In genomic region chr2:4452590-4453400, GRCm38 (mm10) we compare ENCODE assay signal across 8 mouse cellular contexts.
DNase-seq lines count a peak whose midpoint lies in the region; ATAC-seq lines count a peak whose summit lies in the region.

No protein-coding gene starts in this region.

- no peak overlapping the region for H3K4me3 ChIP-seq in forebrain, embryonic 10.5 days
- H3K4me3 ChIP-seq in forebrain, embryonic 15.5 days, result no peak overlapping the region
- no peak overlapping the region for H3K4me3 ChIP-seq in forebrain, embryonic 14.5 days (ENCODE audit: low read depth, low read length)
- H3K4me3 ChIP-seq in hindbrain, embryonic 16.5 days (ENCODE audit: low read length), result no peak overlapping the region

- peak overlapping the region; percentile 49 for H3K27ac ChIP-seq in forebrain, embryonic 10.5 days
- no peak overlapping the region for H3K27ac ChIP-seq in forebrain, embryonic 15.5 days (replicated peaks)
- peak overlapping the region; percentile 9; the same call in 1 of the 2 replicates for H3K27ac ChIP-seq in forebrain, embryonic 14.5 days (ENCODE audit: low read depth, low read length)
- no peak overlapping the region for H3K27ac ChIP-seq in hindbrain, embryonic 16.5 days (ENCODE audit: low read depth, low read length)

- WGBS in forebrain, embryonic 10.5 days, result 61% methylated on average over 12 of the region's 12 CpGs
- 42% methylated on average over 12 of the region's 12 CpGs for WGBS in forebrain, embryonic 15.5 days
- 50% methylated on average over 12 of the region's 12 CpGs for WGBS in forebrain, embryonic 14.5 days
- WGBS in hindbrain, embryonic 16.5 days, result 12% methylated on average over 12 of the region's 12 CpGs

- H3K9ac ChIP-seq in forebrain, embryonic 15.5 days (replicated peaks), result no peak overlapping the region
- no peak overlapping the region for H3K9ac ChIP-seq in forebrain, embryonic 14.5 days (ENCODE audit: low read length)
- no peak overlapping the region for H3K9ac ChIP-seq in hindbrain, embryonic 16.5 days (ENCODE audit: low read depth, low read length)

- peak; percentile 26 for DNase-seq in forebrain, embryonic 10.5 days (ENCODE audit: extremely low spot score, low spot score)
- DNase-seq in forebrain, embryonic 14.5 days (ENCODE audit: low spot score), result peak; percentile 44
- DNase-seq in lung, postnatal 10 days, result peak; percentile 70
- DNase-seq in testis, postnatal 14 days (ENCODE audit: low spot score), result peak; percentile 30
- no peak for DNase-seq in cerebellum, adult 11-12 months
- no peak for DNase-seq in urinary bladder, postnatal 10 days (ENCODE audit: low spot score)

- H3K4me1 ChIP-seq in forebrain, embryonic 10.5 days, result peaks cover 37% of the 10 kb centered on the region
- peaks cover 25% of the 10 kb centered on the region for H3K4me1 ChIP-seq in forebrain, embryonic 15.5 days
- H3K4me1 ChIP-seq in forebrain, embryonic 14.5 days (ENCODE audit: control insufficient read depth, insufficient read depth, low read length), result peaks cover 19% of the 10 kb centered on the region
- H3K4me1 ChIP-seq in hindbrain, embryonic 16.5 days (ENCODE audit: control insufficient read depth, insufficient read depth, low read depth, low read length), result peaks cover 18% of the 10 kb centered on the region

- no peaks in the 10 kb centered on the region for H3K9me3 ChIP-seq in forebrain, embryonic 10.5 days
- H3K9me3 ChIP-seq in forebrain, embryonic 15.5 days, result no peaks in the 10 kb centered on the region
- no peaks in the 10 kb centered on the region for H3K9me3 ChIP-seq in forebrain, embryonic 14.5 days (replicated peaks; ENCODE audit: control insufficient read depth, low read length)
- no peaks in the 10 kb centered on the region for H3K9me3 ChIP-seq in hindbrain, embryonic 16.5 days (ENCODE audit: control insufficient read depth, low read length)

- no peak overlapping the region for H3K4me2 ChIP-seq in forebrain, embryonic 15.5 days (replicated peaks)
- no peak overlapping the region for H3K4me2 ChIP-seq in forebrain, embryonic 14.5 days (ENCODE audit: low read length)
- H3K4me2 ChIP-seq in hindbrain, embryonic 16.5 days (ENCODE audit: low read length), result no peak overlapping the region

- H3K36me3 ChIP-seq in forebrain, embryonic 10.5 days (replicated peaks), result peaks cover 10% of the 10 kb centered on the region; the same call in 1 of the 2 replicates
- no peaks in the 10 kb centered on the region for H3K36me3 ChIP-seq in forebrain, embryonic 15.5 days
- H3K36me3 ChIP-seq in forebrain, embryonic 14.5 days (ENCODE audit: control insufficient read depth, insufficient read depth, low read length), result 0 out of 2 replicates have a peak, but pooled peaks cover 2% of the 10 kb centered on the region
- H3K36me3 ChIP-seq in hindbrain, embryonic 16.5 days (ENCODE audit: control insufficient read depth, insufficient read depth, low read length), result no peaks in the 10 kb centered on the region

- no peak for ATAC-seq in forebrain, embryonic 15.5 days (replicated peaks)
- 0 out of 2 replicates have a peak, but pooled peaks have one; percentile 18 for ATAC-seq in forebrain, embryonic 14.5 days
- peak; percentile 34; the same call in 1 of the 2 replicates for ATAC-seq in hindbrain, embryonic 16.5 days

- 0 out of 2 replicates have a peak, but pooled peaks cover 7% of the 10 kb centered on the region for H3K27me3 ChIP-seq in forebrain, embryonic 10.5 days (ENCODE audit: poor library complexity, severe bottlenecking)
- no peaks in the 10 kb centered on the region for H3K27me3 ChIP-seq in forebrain, embryonic 15.5 days
- no peaks in the 10 kb centered on the region for H3K27me3 ChIP-seq in forebrain, embryonic 14.5 days (replicated peaks; ENCODE audit: control insufficient read depth, insufficient read depth, low read length)
- H3K27me3 ChIP-seq in hindbrain, embryonic 16.5 days (replicated peaks; ENCODE audit: control insufficient read depth, insufficient read depth, low read length), result no peaks in the 10 kb centered on the region

Comparison
In these comparisons a context has a peak if more than half of its experiments do, and no peak if none do; other contexts are left out.
1. H3K27ac ChIP-seq: peak in forebrain, embryonic 10.5 days (single experiment) and forebrain, embryonic 14.5 days (single experiment); none in forebrain, embryonic 15.5 days (single experiment) and hindbrain, embryonic 16.5 days (single experiment).
2. DNase-seq: peak in forebrain, embryonic 10.5 days (single experiment), forebrain, embryonic 14.5 days (single experiment), lung, postnatal 10 days (single experiment) and testis, postnatal 14 days (single experiment); none in cerebellum, adult 11-12 months (single experiment) and urinary bladder, postnatal 10 days (single experiment).